Mouse (Mus musculus): ENCODE data around the gene Bcor. TPM values are rescaled to one million over a fixed set of nuclear protein-coding genes. Genes with fewer than 3 reads are reported as not detected.

The Bcor gene
- polyA plus RNA-seq, 1 experiment from 2014 or later = 20.6 TPM

GRCm38 (mm10) chrX:12096783-12097526, 63.2 kb downstream of the Bcor start:
- Histone ChIP-seq H3K27me3 (ENCODE audit: control insufficient read depth, insufficient read depth, low read length) (no peaks in the 10 kb centered on the region), H3K9ac (replicated peaks; ENCODE audit: low read depth, low read length) (no peak overlapping the region), H3K9me3 (ENCODE audit: control insufficient read depth, low read depth, low read length) (no peaks in the 10 kb centered on the region), H3K4me2 (replicated peaks; ENCODE audit: low read depth, low read length) (no peak overlapping the region), H3K36me3 (ENCODE audit: control insufficient read depth, insufficient read depth, low read length) (no peaks in the 10 kb centered on the region), H3K4me3 (ENCODE audit: low read depth, low read length) (no peak overlapping the region), H3K4me1 (ENCODE audit: control insufficient read depth, insufficient read depth, low read length) (no peaks in the 10 kb centered on the region), H3K27ac (ENCODE audit: low read length) (no peak overlapping the region)
- WGBS = 71% methylated on average over 12 of the region's 12 CpGs
- no peak for ATAC-seq (ENCODE audit: insufficient number of reproducible peaks, insufficient read depth, low FRiP score, low read depth)

- no peak overlapping the region for H3K27ac ChIP-seq (ENCODE audit: low read length)
- no peak overlapping the region for H3K4me2 ChIP-seq (replicated peaks; ENCODE audit: low read depth, low read length)
- ATAC-seq (ENCODE audit: insufficient number of reproducible peaks, insufficient read depth, low FRiP score, low read depth) = no peak
- H3K27me3 ChIP-seq (ENCODE audit: control insufficient read depth, insufficient read depth, low read length) = no peaks in the 10 kb centered on the region
- H3K36me3 ChIP-seq (ENCODE audit: control insufficient read depth, insufficient read depth, low read length) = no peaks in the 10 kb centered on the region
- H3K4me1 ChIP-seq (ENCODE audit: control insufficient read depth, insufficient read depth, low read length) = peaks cover 5% of the 10 kb centered on the region; the same call in 1 of the 2 replicates
- no peak overlapping the region for H3K4me3 ChIP-seq (ENCODE audit: low read depth, low read length)
- H3K9ac ChIP-seq (replicated peaks; ENCODE audit: low read depth, low read length) = no peak overlapping the region
- no peaks in the 10 kb centered on the region for H3K9me3 ChIP-seq (ENCODE audit: control insufficient read depth, low read depth, low read length)
- 81% methylated on average over 4 of the region's 4 CpGs for WGBS
These were observed 66.8 kb downstream of the Bcor start for GRCm38 (mm10) chrX:12093371-12093770.

- Histone ChIP-seq H3K4me3 (ENCODE audit: low read depth, low read length) (peak overlapping the region; percentile 41), H3K27ac (ENCODE audit: low read length) (peak overlapping the region; percentile 94), H3K36me3 (ENCODE audit: control insufficient read depth, insufficient read depth, low read length) (no peaks in the 10 kb centered on the region), H3K4me1 (ENCODE audit: control insufficient read depth, insufficient read depth, low read length) (peaks cover 5% of the 10 kb centered on the region; the same call in 1 of the 2 replicates), H3K9ac (replicated peaks; ENCODE audit: low read depth, low read length) (peak overlapping the region; percentile 64), H3K9me3 (ENCODE audit: control insufficient read depth, low read depth, low read length) (no peaks in the 10 kb centered on the region), H3K4me2 (replicated peaks; ENCODE audit: low read depth, low read length) (peak overlapping the region; percentile 78), H3K27me3 (ENCODE audit: control insufficient read depth, insufficient read depth, low read length) (0 out of 2 replicates have a peak, but pooled peaks cover 4% of the 10 kb centered on the region)
- WGBS = 2% methylated on average over 45 of the region's 56 CpGs
- ATAC-seq (ENCODE audit: insufficient number of reproducible peaks, insufficient read depth, low FRiP score, low read depth) = 0 out of 2 replicates have a peak, but pooled peaks have one; percentile 21
These were observed 68.6 kb downstream of the Bcor start for GRCm38 (mm10) chrX:12091431-12092061.

DNA sequence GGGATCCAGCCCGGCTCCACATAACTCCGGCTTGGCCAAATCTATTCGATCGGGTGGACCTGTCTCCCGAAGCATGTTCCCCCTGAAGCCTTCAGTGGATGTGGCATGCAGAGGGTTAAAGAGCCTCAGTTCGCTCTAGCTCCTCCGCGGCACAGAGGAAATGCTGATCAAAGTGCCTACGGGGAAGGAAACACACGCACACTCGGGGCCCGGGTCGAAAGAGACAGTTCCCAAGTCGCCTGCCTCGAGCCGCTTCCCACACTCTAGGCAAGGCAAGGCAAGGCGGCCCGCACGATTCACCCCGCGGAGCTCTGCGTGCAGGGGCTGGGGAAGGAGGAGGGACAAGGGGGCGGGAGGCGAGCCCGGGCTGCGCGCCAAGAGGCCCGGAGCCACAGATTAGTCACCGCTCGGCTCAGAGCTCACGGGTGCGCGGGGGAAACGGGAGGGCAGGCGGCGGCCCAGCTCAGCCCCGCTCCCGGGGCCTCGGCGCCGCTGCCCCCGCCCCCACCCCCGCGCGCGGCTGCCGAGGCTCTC, 69.2 kb downstream of the Bcor start:
- Histone ChIP-seq H3K9ac (replicated peaks; ENCODE audit: low read depth, low read length) (peak overlapping the region; percentile 64; the same call in 1 of the 2 replicates), H3K27me3 (ENCODE audit: control insufficient read depth, insufficient read depth, low read length) (0 out of 2 replicates have a peak, but pooled peaks cover 4% of the 10 kb centered on the region), H3K4me2 (replicated peaks; ENCODE audit: low read depth, low read length) (peak overlapping the region; percentile 78), H3K4me1 (ENCODE audit: control insufficient read depth, insufficient read depth, low read length) (peaks cover 5% of the 10 kb centered on the region; the same call in 1 of the 2 replicates), H3K36me3 (ENCODE audit: control insufficient read depth, insufficient read depth, low read length) (no peaks in the 10 kb centered on the region), H3K9me3 (ENCODE audit: control insufficient read depth, low read depth, low read length) (no peaks in the 10 kb centered on the region), H3K4me3 (ENCODE audit: low read depth, low read length) (peak overlapping the region; percentile 41), H3K27ac (ENCODE audit: low read length) (peak overlapping the region; percentile 94)
- WGBS = 2% methylated on average over 23 of the region's 47 CpGs
- ATAC-seq (ENCODE audit: insufficient number of reproducible peaks, insufficient read depth, low FRiP score, low read depth) = peak; percentile 65

- ATAC-seq (ENCODE audit: insufficient number of reproducible peaks, insufficient read depth, low FRiP score, low read depth) = peak; percentile 30; the same call in 1 of the 2 replicates
- no peak overlapping the region for H3K9ac ChIP-seq (replicated peaks; ENCODE audit: low read depth, low read length)
These were observed 69.8 kb downstream of the Bcor start for GRCm38 (mm10) chrX:12090151-12090870.

DNA sequence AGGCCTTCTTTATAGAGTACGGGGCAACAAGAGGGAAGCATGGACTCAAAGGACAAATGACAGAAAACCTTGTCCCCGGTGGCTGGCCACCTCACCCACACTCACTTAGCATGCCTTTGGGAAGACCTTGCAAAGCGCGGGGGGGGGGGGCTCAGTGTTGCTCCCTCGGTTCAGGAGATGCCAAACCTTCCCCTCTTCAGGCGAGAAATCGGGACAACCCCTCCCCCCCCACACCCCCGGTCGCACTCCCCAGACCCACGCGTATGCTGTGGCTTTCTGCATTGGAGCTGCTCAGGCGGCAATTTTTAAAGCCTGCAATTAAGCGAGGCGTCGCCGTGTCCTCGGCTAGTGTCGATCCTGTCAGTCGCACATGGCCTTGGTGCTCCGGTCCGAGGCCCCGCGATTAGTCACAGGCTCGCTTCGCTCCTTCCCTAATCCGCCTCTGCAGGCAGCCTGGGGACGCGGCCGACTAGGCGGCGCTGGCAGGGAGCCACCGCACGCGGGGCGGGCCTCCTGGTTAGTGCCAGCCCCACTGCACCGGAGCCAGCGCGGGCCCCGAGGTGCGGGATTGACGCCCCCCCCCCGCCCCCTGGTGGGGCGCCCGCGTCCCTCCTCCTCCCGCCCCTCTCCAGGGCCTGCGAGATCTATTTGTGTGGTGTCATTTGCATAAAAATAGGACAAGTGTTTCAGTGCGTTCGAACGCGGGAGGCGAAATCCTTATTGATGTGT, 70.6 kb downstream of the Bcor start:
- H3K9me3 ChIP-seq (ENCODE audit: control insufficient read depth, low read depth, low read length) = no peaks in the 10 kb centered on the region
- no peaks in the 10 kb centered on the region for H3K36me3 ChIP-seq (ENCODE audit: control insufficient read depth, insufficient read depth, low read length)
- ATAC-seq (ENCODE audit: insufficient number of reproducible peaks, insufficient read depth, low FRiP score, low read depth) = no peak
- H3K9ac ChIP-seq (replicated peaks; ENCODE audit: low read depth, low read length) = no peak overlapping the region
- peak overlapping the region; percentile 94; the same call in 1 of the 2 replicates for H3K27ac ChIP-seq (ENCODE audit: low read length)
- peaks cover 5% of the 10 kb centered on the region; the same call in 1 of the 2 replicates for H3K4me1 ChIP-seq (ENCODE audit: control insufficient read depth, insufficient read depth, low read length)
- no peak overlapping the region for H3K4me3 ChIP-seq (ENCODE audit: low read depth, low read length)
- H3K4me2 ChIP-seq (replicated peaks; ENCODE audit: low read depth, low read length) = peak overlapping the region; percentile 78
- 5% methylated on average over 44 of the region's 52 CpGs for WGBS
- H3K27me3 ChIP-seq (ENCODE audit: control insufficient read depth, insufficient read depth, low read length) = 0 out of 2 replicates have a peak, but pooled peaks cover 4% of the 10 kb centered on the region

More at GRCm38 (mm10) chrX:12090151-12090870, 69.8 kb downstream of the Bcor start:
- 0 out of 2 replicates have a peak, but pooled peaks cover 4% of the 10 kb centered on the region for H3K27me3 ChIP-seq (ENCODE audit: control insufficient read depth, insufficient read depth, low read length)
- H3K4me3 ChIP-seq (ENCODE audit: low read depth, low read length) = peak overlapping the region; percentile 41; the same call in 1 of the 2 replicates
- H3K27ac ChIP-seq (ENCODE audit: low read length) = peak overlapping the region; percentile 94
- peaks cover 5% of the 10 kb centered on the region; the same call in 1 of the 2 replicates for H3K4me1 ChIP-seq (ENCODE audit: control insufficient read depth, insufficient read depth, low read length)
- H3K9me3 ChIP-seq (ENCODE audit: control insufficient read depth, low read depth, low read length) = no peaks in the 10 kb centered on the region
- 9% methylated on average over 36 of the region's 37 CpGs for WGBS
- H3K36me3 ChIP-seq (ENCODE audit: control insufficient read depth, insufficient read depth, low read length) = no peaks in the 10 kb centered on the region
- peak overlapping the region; percentile 78 for H3K4me2 ChIP-seq (replicated peaks; ENCODE audit: low read depth, low read length)

GRCm38 (mm10) chrX:12089027-12089340, 71.2 kb downstream of the Bcor start:
- Histone ChIP-seq H3K36me3 (ENCODE audit: control insufficient read depth, insufficient read depth, low read length) (no peaks in the 10 kb centered on the region), H3K4me3 (ENCODE audit: low read depth, low read length) (peak overlapping the region; percentile 40; the same call in 1 of the 2 replicates), H3K9me3 (ENCODE audit: control insufficient read depth, low read depth, low read length) (no peaks in the 10 kb centered on the region), H3K4me2 (replicated peaks; ENCODE audit: low read depth, low read length) (peak overlapping the region; percentile 78), H3K27me3 (ENCODE audit: control insufficient read depth, insufficient read depth, low read length) (0 out of 2 replicates have a peak, but pooled peaks cover 4% of the 10 kb centered on the region), H3K4me1 (ENCODE audit: control insufficient read depth, insufficient read depth, low read length) (peaks cover 5% of the 10 kb centered on the region; the same call in 1 of the 2 replicates), H3K27ac (ENCODE audit: low read length) (peak overlapping the region; percentile 89), H3K9ac (replicated peaks; ENCODE audit: low read depth, low read length) (no peak overlapping the region)
- 8% methylated on average over 13 of the region's 13 CpGs for WGBS
- no peak for ATAC-seq (ENCODE audit: insufficient number of reproducible peaks, insufficient read depth, low FRiP score, low read depth)
